Mouse (Mus musculus): ENCODE measurements at regions not wholly inside any gene's neighbourhood (a gene's known extent, or its start where the extent isn't known, plus 50 kb on each side); places are given as distances from the start of the nearest gene placed in this dataset.

GRCm38 (mm10) chr4:31680958-31681357 is 282.9 kb upstream of the Map3k7 start:
- TF ChIP-seq CTCF (IDR thresholded peaks at IDR 0.05; ENCODE audit: low read depth, low read length) (no peak), TAL1 (conservative IDR thresholded peaks at IDR 0.05; ENCODE audit: low read depth, low read length) (no peak)
